Mouse (Mus musculus) hindlimb bud, embryonic 11.5 days (tissue): ENCODE measurements around the gene Sult5a1.

Experiments used
- DNase-seq: peaks from one replicate; pipeline ENCODE4 v3.0.0-alpha.2; 2012; ENCODE audit warnings: low read depth, low spot score; ENCODE audit errors: extremely low spot score

Sult5a1 gene

GRCm38 (mm10) chr8:123101735-123102685 is 56.1 kb downstream of the Sult5a1 start, which contains the start of gene Rpl13:
Rpl13 (plus strand) TSS chr8:123102350.
- peak; percentile 93 for DNase-seq

GRCm38 (mm10) chr8:123101244-123101643 is 56.9 kb downstream of the Sult5a1 start:
- no peak for DNase-seq

DNA sequence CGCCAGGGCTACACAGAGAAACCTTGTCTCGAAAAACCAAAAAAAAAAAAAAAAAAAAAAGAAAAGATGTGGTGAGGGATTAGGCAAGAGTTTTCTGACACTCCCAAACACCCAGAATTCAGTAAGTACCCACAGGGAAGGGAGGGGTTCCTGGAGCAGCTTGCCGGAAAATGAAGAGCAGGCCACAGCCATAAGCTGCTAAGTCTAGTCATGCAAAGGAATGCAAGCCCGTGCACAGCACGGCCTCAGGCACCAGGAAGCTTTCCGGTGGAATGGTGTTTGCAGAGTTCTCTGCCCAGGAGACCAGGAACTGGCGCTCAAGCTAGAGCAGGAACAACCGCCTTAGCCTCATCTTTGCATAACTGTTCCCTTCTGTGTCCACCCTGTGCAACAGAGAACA is 57.8 kb downstream of the Sult5a1 start:
- DNase-seq, result no peak

- no peak for DNase-seq
Measured at GRCm38 (mm10) chr8:123097786-123098584, 60.1 kb downstream of the Sult5a1 start.

DNA sequence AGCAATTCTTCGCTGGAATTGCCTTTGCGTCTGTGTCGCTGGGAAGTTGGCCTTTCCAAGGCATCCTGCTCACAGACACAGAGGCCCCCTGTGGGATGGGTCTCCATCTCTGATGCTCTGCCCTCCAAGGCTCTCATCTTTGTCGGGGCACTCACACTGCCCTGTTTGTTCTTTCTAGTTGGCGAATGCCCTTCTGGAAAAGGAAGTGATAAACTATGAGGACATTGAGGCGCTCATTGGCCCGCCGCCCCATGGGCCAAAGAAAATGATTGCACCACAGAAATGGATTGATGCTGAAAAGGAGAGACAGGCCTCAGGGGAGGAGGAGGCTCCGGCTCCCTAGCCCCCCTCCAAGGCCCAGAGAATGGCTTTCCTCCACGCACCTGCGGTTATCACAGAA is 60.9 kb downstream of the Sult5a1 start:
- no peak for DNase-seq
